Mouse (Mus musculus) E14TG2a.4 (cell line): ENCODE measurements around the gene Zfp800.
A peak's percentile ranks its signal among the peaks of the same experiment; 100 is the strongest.

Experiments
- H3K27me3 ChIP-seq: 2 replicates; pipeline ENCODE4 v1.6.1; 2014; ENCODE audit warnings: low read length, control low read depth; ENCODE audit not compliant: insufficient read depth
- H3K36me3 ChIP-seq: 2 replicates; pipeline ENCODE4 v1.6.1; 2014; ENCODE audit warnings: low read length, control low read depth; ENCODE audit not compliant: insufficient read depth
- H3K4me1 ChIP-seq: replicated peaks from 2 replicates; pipeline ENCODE4 v1.6.1; 2014; ENCODE audit warnings: low read depth, low read length, control low read depth
- H3K4me3 ChIP-seq: replicated peaks from 2 replicates; pipeline ENCODE4 v1.5.1; 2014; ENCODE audit warnings: mild to moderate bottlenecking, low read length
- H3K9me3 ChIP-seq: 2 replicates; pipeline ENCODE4 v1.6.1; 2014; ENCODE audit warnings: low read length, control low read depth
- CTCF ChIP-seq: conservative IDR thresholded peaks from 2 replicates; pipeline ENCODE4 v1.5.1; 2014; ENCODE audit warnings: low read length
- NANOG ChIP-seq: IDR thresholded peaks from 2 replicates; pipeline ENCODE4 v1.6.1; 2014; ENCODE audit warnings: borderline replicate concordance, low read length, mixed read lengths
- POU5F1 ChIP-seq: IDR thresholded peaks from 2 replicates; pipeline ENCODE4 v1.6.1; 2014; ENCODE audit warnings: low read length, borderline replicate concordance

Zfp800 gene

GRCm38 (mm10) chr6:28312067-28312466 is 85.7 kb downstream of the Zfp800 start:
- H3K4me1 ChIP-seq = no peaks in the 10 kb centered on the region
- no peak overlapping the region for H3K4me3 ChIP-seq
- H3K36me3 ChIP-seq = no peaks in the 10 kb centered on the region
- 0 out of 2 replicates have a peak, but pooled peaks cover 3% of the 10 kb centered on the region for H3K9me3 ChIP-seq
- no peaks in the 10 kb centered on the region for H3K27me3 ChIP-seq
- TF ChIP-seq POU5F1 (no peak), CTCF (no peak), NANOG (no peak)

- Histone ChIP-seq H3K27me3 (no peaks in the 10 kb centered on the region), H3K9me3 (no peaks in the 10 kb centered on the region), H3K36me3 (no peaks in the 10 kb centered on the region), H3K4me3 (no peak overlapping the region), H3K4me1 (no peaks in the 10 kb centered on the region)
- TF ChIP-seq NANOG (no peak), POU5F1 (no peak), CTCF (no peak)
Measured at GRCm38 (mm10) chr6:28309692-28310091, 88.1 kb downstream of the Zfp800 start.

- TF ChIP-seq CTCF (no peak), NANOG (no peak), POU5F1 (no peak)
- Histone ChIP-seq H3K27me3 (no peaks in the 10 kb centered on the region), H3K4me1 (no peaks in the 10 kb centered on the region), H3K36me3 (no peaks in the 10 kb centered on the region), H3K9me3 (no peaks in the 10 kb centered on the region), H3K4me3 (no peak overlapping the region)
Measured at GRCm38 (mm10) chr6:28308929-28309328, 88.9 kb downstream of the Zfp800 start.

GRCm38 (mm10) chr6:28306702-28307101 is 91.1 kb downstream of the Zfp800 start:
- Histone ChIP-seq H3K9me3 (no peaks in the 10 kb centered on the region), H3K36me3 (no peaks in the 10 kb centered on the region), H3K4me3 (no peak overlapping the region), H3K4me1 (no peaks in the 10 kb centered on the region), H3K27me3 (no peaks in the 10 kb centered on the region)
- TF ChIP-seq POU5F1 (no peak), NANOG (no peak), CTCF (no peak)

GRCm38 (mm10) chr6:28296306-28296705 is 101.5 kb downstream of the Zfp800 start:
- Histone ChIP-seq H3K27me3 (no peaks in the 10 kb centered on the region), H3K4me1 (peaks cover 3% of the 10 kb centered on the region; the same call in 1 of the 2 replicates), H3K9me3 (no peaks in the 10 kb centered on the region), H3K36me3 (no peaks in the 10 kb centered on the region), H3K4me3 (no peak overlapping the region)
- no peak for TF ChIP-seq NANOG
- no peak for TF ChIP-seq POU5F1
- TF ChIP-seq CTCF = no peak

GRCm38 (mm10) chr6:28295581-28295980 is 102.2 kb downstream of the Zfp800 start:
- Histone ChIP-seq H3K36me3 (no peaks in the 10 kb centered on the region), H3K27me3 (no peaks in the 10 kb centered on the region), H3K9me3 (no peaks in the 10 kb centered on the region), H3K4me1 (peaks cover 3% of the 10 kb centered on the region; the same call in 1 of the 2 replicates), H3K4me3 (no peak overlapping the region)
- TF ChIP-seq POU5F1 (no peak), NANOG (no peak), CTCF (no peak)

- H3K9me3 ChIP-seq = no peaks in the 10 kb centered on the region
- TF ChIP-seq POU5F1 (no peak), CTCF (no peak), NANOG (no peak)
- no peaks in the 10 kb centered on the region for H3K36me3 ChIP-seq
- H3K27me3 ChIP-seq = no peaks in the 10 kb centered on the region
- peaks cover 3% of the 10 kb centered on the region; the same call in 1 of the 2 replicates for H3K4me1 ChIP-seq
- H3K4me3 ChIP-seq = no peak overlapping the region
Measured at GRCm38 (mm10) chr6:28292810-28293209, 105.0 kb downstream of the Zfp800 start.

- no peak overlapping the region for H3K4me3 ChIP-seq
- H3K27me3 ChIP-seq = peaks cover 2% of the 10 kb centered on the region; the same call in 1 of the 2 replicates
- TF ChIP-seq CTCF = no peak
- TF ChIP-seq POU5F1 = no peak
- no peaks in the 10 kb centered on the region for H3K4me1 ChIP-seq
- peaks cover 9% of the 10 kb centered on the region for H3K9me3 ChIP-seq
- H3K36me3 ChIP-seq = no peaks in the 10 kb centered on the region
Measured at GRCm38 (mm10) chr6:28279886-28280285, 117.9 kb downstream of the Zfp800 start.

GRCm38 (mm10) chr6:28262198-28262621 is 135.6 kb downstream of the Zfp800 start:
- TF ChIP-seq POU5F1 (no peak), NANOG (no peak), CTCF (no peak)
- no peaks in the 10 kb centered on the region for H3K36me3 ChIP-seq
- no peaks in the 10 kb centered on the region for H3K9me3 ChIP-seq
- peaks cover 14% of the 10 kb centered on the region; the same call in 1 of the 2 replicates for H3K4me1 ChIP-seq
- peak overlapping the region; percentile 85 for H3K4me3 ChIP-seq
- H3K27me3 ChIP-seq = peaks cover 42% of the 10 kb centered on the region
